Mouse (Mus musculus) left cerebral cortex, adult 9 months (tissue): Measurements from ENCODE around the gene Pde11a.

Experiments
- DNase-seq, 2 experiments: peaks; one replicate each; pipeline ENCODE4 v3.0.0; 2022; ENCODE audit warnings: low spot score in 2 of 2

Gene Pde11a

DNA sequence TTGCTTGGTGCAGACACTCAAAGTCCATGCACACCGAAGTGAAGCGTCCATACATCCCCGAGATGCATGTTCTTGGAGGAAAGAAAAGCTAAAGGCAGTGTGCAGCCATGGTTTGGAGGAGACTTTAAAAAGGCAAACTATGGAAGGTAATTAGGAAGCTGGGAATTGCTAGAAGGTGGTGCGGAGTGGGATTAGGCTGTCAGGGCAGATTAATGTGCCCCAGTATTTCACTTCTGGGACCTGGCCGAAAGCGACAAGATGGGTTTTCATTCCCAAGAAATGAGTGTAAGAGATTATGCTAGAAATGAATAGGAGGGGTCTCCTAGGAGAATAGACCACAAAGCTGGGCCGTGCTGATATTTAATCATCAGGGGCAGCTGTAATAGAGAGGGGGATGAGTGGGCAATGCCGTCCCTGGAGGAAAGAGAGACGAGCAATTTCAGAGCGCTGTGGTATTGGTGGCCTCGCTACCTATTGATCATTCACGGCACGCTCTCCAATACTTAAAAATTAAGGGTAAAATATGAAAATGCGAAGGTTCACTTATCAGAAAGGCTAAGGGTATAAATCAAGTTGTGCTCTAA, 284.7 kb downstream of the Pde11a start:
- DNase-seq, result no peak

DNA sequence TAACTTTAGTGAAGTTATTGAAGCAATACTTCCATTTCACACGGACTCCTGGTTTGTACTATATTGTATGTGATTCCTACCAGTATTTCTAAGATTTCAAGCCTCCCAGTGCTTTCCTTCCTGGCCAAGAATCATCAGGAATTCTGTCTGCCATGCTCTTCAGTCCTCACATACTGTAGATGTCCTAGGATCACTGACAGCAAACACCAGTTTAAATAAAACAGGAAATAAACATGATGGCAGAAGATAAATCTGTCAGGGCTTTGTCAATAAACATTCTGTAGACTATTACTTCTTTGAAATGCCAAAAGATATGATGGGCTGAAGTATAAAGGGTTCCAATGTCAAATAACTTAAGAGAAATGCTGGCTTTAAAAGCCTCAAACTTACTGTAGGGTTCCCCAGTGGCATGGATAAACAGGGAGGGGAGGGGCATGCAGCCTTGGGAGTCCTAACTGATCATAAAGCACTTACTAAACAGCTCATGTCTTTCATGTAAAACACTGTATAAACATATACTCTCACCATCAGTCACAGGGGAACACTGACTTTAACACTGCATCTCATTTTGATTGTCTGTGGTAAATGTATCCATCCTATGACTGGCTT, 285.6 kb downstream of the Pde11a start:
- DNase-seq, result no peak

DNA sequence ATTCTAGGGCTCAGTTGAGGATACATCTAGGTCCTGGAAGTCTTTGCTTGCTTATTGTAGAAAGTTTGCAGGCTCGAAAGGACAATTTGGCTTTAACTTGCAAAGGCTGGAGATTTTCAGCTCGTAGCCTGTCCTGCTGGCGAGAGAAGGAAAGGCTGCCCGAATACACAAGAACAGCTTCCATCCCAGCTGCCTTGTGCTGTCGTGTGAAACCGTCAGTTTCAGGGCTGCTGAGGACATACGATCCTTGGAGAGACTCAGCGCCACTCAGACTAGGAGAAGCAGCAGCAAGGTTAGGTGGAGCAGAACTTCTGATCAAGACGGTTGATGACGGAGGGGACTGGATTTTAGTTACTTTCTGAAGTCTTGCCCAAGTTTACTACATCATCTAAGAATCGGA, 287.2 kb downstream of the Pde11a start:
- DNase-seq, result no peak

DNA sequence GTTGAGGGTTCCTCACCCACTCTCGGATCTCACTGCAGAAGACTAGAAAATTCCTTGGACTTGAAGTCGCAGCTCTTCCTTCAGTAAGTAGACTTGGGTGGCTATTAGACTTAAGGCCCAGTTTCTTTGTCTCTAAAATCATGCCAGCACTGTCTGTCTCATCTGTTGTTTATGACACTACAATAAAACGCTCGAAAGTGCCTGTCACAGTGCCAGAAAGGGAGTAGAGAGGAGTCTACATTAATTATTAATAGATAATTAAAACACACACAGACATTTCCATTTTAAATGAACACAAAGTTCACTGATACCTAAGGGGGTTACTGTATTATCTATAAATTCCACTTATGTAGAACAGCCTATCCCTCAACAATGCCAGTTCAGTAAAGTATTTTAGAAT, 287.7 kb downstream of the Pde11a start:
- no peak for DNase-seq

DNA sequence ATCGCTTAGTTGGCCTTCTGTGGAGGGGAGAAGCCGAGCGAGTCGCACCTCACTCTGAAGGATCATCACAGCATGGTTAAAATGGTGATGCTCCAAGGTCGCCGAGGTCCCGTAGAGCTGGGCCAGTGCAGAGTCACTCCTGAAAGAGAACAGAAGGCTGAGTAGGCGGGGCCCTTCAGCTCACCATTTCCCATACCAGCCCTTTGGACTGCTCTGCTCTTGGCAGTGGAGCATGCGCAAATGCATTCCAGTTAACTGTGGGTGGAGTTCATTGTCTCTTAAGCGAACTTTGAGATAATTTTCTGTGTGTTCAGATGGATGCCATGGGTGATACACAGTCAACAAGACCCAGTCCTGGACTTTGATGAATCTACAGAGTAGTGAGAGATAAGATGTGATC, 288.5 kb downstream of the Pde11a start:
- no peak for DNase-seq

DNA sequence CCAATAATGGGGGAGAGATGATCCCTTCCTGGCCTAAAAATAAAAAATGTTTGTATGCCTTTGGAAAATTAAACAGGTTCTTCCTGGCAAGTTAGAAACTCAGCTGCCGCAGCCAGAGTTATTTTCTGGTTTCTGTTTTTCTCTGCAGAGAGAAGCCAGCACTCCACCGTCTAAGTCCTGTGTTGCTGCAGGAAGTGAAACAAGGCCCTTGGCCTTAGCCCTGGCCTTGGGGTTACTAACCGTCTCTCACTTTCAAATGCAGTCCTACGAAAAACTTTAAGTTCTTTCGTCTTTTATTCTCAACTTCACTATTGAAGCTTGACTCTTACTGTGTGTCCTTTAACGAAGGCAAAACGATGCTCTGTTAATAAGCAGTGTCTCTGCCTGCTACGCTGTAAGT, 289.0 kb downstream of the Pde11a start:
- DNase-seq, result no peak

DNA sequence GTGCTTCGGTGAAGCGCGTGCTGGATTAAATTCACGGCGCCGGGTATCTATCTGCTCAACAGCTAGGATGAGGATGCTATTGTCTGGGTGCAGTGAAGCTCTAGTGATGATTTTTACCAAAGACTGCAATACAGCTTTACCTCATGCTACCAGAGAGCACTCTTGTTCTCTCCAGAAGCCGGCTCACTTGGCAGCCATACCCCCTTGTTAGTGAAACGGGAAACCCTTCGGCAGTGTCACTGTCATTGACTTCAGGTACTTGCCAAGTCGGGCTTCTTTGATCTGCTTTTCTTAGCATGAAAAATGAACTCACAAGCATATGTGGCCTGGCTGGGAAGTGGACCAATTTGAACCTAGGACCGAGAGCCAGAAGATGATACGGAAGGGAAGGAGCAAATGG, 290.8 kb downstream of the Pde11a start:
- DNase-seq, result no peak

DNA sequence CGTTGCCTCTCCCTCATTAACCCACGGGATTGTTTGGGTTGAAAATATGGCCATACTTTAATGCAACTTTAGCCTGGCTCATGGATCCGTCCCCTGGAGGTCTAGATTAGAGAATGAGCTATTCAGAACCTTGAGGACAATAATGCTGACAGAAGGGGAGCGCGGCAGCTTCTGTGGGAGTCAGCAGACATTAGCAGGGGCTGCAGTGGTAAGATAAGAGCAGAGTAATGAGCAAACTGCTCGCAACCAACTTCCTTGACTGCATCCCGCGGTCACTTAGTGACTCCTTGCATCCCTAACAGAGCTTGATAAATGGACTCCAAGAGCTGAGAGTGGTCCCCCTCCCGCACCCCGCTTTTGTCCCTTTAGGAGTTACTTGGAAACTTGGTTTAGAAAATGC, 296.4 kb downstream of the Pde11a start:
- no peak for DNase-seq

DNA sequence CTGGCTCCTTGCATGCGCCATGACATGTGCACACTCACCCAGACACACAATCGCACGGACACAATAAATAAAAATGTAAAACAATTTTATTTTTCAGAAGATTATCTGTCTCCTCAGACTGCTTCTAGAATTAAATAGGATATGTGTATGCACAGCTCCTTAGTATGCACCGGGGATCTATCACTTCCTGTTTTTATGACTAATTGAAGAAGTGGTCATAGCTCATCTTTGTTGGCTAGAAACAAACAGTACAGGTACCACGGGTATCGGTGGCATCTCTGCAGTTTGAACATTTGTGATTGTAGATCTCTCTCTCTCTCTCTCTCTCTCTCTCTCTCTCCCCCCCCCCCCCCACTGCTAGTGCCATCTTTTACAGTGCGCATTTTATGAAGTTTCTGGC, 298.5 kb downstream of the Pde11a start:
- no peak for DNase-seq

DNA sequence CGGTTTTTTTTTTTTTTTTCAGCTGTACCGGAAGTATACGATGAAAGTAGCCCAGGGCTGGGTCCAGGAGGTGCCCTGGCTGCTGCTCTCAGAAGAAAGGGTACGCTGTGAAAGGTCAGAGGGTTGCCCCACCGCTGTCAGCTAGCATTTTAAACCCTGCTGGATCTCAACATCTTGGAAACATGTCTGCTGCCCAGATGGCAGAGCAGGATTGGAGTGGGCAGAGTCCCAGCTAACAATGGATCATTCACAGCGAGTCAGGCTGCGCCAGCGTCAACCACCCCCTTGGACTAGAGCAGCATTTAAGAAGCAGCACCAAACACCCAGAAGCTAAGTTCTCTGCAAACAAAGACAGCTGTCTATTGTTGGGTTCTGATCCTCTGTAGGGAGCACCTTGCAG, 308.5 kb downstream of the Pde11a start:
- DNase-seq, result peak; percentile 38 to 86

DNA sequence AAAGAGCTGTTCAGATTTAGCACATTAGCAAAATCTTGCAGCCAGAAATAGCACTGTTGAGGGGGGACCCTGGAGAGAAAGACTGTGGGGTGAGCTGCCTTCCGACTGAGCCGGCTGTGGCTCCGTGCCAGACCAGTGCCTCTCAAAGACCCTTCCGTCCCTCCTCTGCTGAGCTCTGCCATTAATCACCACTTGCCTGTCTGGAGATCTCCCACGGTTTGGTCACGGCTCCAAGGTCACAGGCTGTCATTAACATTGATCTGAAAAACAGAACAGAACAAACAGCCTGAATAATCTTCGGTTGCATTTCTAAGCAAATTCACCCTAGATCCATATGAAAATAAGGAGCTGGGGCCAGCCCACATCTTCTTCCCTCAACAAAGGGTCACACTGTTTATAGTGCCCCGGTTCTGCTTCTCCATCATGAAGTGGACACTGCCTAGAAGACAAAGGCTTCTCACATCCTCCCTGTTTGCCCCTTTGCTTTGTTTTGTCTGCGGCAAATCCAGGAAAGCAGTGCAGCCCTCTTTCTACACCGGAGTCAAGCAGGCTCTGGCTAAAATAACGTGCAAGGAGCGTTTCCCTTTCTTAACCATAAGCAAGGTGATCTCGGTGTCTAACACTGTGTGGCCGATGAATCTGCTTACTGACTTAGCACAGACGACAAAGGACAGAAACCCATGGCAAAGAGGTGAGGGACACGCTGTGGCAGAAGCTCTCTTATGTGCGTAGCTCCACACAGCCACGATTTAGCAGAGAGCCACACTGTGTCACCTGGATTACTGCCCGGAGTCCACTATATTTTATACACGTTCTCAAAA, 309.3 kb downstream of the Pde11a start:
- peak in 1 of 2 experiments; percentile 14 for DNase-seq

DNA sequence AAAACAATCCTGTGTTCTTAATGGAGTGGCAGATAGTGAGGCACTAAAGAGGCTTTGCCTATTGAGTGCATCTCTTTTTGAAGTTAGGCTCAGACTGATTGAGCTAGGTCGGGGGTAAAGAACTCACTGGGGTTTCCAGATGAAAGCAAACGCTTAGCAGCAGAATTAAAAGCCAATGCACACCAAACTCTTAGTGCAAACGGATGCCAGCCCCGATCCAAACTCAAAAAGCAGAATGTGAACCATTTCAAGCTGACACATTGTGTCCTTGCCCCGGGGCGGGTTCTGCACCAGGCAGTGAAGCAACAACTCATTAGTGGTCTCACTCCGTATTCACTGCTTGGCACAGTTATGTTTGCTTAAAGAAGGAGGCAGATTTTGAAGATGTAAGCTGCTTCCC, 321.7 kb downstream of the Pde11a start:
- DNase-seq, result no peak

DNA sequence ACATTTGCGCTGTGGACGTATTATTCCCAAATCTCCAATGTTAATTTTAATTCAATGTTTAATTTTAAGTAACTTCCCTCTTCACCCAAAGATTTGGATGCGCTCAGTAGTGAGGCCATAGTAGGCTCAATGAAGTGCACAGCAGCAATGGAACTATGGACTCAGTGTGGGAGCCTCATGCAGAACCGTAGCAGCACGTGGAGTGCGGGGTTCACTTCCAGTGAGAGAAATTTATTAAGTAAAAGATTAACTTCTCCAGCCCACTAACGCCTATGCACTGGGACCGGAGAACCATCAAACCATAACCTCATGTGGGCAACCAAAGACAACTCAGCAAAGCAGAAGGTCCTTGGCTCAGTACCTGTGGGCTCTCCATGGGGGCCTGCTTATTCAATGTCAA, 322.4 kb downstream of the Pde11a start:
- DNase-seq, result no peak

DNA sequence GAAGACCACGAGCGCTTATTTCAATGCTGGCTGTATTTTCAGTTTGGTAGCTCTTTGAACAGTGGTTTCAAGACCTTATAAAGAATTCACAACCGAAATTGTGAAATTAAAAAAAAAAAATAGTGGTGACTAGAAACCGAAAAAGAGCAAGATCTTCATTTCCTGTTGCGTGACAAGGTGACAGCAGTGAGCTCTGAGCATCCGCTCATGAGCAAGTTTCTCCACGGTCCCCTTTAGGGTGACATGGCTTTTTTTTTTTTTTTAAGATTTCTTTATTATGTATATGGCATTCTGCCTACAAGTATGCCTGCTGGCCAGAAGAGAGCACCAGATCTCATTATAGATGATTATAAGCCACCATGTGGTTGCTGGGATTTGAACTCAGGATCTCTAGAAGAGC, 323.1 kb downstream of the Pde11a start:
- no peak for DNase-seq

DNA sequence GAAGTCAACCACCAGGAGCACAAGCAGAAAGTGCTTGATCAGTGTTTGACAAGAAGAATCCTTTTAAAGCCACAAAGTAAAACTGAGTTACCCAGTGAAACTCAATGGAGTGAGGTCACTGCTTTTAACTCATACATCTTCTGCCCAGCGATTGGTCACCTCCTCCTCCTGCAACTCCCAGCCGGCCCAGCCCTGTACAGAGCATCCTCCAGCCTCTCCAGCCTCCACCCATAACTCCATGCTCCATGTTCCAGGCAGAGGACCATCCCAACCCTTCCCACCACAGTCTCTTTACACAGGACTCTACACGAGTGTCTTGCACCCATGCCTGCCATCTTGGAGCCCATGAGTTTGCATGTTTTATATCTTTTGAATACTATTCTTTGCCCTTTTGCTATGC, 323.9 kb downstream of the Pde11a start:
- no peak for DNase-seq

DNA sequence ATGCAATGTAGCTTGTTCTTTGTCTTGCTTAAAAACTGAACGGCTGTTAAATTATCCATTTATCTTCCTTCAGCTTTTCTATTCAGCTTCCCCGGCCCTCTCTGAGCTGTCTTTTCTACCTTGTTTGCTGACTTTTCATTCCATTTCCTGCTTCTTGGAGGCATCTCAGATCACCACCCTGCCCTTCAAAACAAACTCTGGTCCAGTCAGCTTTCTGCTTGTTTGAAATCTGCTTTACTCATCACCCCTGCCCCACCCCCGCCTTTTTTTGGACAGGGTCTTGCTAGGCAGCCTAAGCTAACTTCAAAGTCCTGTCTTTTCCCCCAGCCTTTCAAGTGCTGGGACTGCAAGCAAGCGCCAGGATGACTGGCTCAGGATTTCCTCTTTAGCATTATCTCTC, 332.4 kb downstream of the Pde11a start:
- DNase-seq, result no peak

DNA sequence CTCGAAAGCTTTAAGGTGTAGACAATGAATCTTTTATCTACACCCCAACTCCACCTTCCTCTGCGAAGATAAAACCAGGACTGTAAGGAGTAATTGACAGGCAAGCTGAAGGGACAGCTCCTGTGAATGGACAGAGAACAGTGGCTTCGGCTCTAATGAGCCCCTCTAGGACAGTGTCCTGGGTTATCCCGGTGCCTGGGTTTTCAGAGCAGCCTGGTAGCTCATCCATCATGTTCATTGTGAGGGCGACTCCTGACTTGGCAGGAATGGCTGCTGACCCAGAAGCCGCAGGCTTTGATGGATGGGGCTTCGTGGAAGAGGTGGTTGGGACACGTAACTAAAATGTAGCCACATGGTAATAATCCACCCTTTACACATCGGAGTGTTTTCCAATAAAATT, 335.7 kb downstream of the Pde11a start:
- DNase-seq, result no peak

DNA sequence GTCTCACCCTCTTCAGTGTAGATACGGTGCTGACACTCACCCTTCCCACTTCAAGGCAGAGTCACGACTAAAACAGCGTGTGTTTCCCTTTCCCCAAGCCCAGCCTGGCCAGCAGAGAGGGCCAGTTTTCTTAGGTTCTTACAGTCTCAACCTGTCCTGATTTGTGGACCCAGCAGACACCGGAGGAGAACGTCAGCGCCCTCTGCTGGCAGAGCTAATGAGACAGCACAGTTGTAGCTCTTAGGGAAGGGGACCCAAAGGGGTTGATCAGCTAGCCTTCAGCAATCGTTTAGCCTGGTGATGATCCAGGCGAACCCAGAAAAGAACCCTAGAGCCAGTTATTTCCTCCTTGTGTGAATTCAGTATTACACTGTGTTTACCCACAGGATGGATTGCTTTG, 337.2 kb downstream of the Pde11a start:
- peak in 1 of 2 experiments; percentile 59 for DNase-seq

DNA sequence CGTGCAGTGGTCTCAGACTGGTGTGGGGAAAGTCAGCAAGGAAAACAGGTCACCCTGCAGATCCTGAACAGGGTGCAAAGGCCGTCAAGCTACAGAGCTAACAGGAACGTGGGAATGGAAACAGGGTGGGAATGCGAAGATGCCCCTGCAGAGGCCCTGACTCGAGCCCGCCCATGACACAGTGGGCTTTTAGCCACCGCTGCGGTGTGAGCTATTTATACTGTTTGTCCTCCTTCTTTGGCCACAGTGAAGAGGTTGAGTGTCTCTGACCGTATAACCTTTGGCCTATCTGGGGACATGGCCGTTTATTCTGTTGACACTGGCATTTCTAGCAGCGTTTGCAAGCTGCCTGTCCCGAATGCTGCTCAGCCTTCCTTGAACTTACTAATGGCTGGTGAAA, 338.9 kb downstream of the Pde11a start:
- no peak for DNase-seq

DNA sequence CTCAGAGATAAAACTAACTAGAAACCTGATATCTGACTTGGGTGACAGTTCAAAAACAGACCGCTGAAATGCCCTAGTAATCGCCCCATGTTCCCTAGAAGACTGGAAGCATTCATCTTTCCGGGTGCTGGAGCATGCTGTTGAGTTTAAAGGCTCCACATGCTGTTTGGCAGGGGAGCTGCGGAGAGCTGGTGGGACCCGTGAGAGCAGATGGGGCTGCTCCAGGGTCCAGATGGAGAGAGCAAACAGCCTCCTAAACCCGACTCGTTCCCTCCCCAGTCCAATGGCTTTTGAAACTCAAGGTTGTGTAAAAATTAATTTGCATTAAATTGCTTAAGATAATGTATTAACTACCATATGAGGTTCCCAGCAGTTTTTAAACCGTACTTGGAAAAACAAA, 339.9 kb downstream of the Pde11a start:
- no peak for DNase-seq

DNA sequence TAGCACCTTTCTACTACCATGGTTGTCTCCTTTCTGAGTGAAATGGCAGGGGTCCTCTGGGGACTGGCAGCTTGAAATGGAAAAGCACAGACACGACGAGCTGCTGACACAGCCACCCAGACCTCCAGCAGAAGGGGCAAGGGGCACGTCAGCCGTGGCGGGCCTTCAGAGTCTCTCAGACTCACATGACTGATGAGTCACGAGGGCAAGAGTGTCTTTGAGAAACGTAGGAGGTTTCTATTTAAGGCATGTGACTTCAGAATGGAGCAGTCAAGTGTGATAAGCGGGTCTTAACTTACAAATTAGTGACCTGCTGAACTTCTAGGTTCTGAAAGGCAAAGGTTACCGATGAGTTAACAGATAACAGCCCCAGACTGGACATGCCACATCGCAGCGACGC, 340.8 kb downstream of the Pde11a start:
- DNase-seq, result no peak

DNA sequence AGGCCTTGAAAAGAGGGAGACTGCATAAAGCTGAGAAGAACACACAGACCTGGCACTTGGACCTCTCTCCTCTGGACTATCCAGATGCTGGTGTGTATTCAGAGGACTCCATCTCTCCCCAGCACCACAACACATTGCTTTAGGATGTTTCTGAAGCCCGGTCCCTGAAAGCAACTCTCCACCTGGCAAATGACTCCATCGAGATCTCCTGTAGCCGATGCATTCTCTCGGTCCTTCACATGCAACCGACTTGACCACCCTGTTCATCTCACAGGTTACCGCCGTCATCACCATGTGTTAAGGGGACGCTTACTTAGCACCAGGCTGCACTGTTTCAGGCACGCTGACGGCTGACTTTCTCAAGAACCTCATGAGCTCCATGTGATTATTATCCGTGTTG, 343.7 kb downstream of the Pde11a start:
- no peak for DNase-seq

DNA sequence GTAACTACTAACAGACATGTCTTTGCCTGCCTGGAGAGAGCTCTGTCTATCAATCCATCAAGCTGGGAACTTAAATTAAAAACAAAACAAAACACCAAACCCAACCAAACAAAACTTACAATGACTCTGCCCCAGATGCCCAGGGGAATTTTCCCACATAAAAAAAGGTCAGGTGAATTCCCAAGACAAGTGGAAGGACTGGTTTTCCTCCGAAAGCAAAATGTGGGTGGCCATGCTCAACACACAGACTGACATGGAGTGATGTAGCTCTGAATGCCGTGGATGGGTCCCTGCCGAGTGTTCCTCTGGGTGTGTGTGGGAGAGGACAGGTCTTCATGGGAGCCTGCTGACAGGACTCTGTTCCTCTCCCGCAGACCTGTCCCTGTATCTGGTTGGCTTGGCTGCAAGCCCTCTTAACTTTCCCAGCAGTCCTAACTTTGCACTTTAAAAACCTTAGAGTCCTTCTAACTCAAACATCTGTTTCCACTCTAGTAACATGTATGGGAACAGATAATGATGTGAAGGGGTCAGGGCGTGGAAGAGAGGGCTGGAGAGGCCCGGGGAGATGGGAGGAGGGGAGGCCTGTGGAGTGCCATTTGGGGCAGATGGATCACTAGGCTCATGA, 346.9 kb downstream of the Pde11a start:
- DNase-seq, result no peak
